Comparison of ENCODE assay signal across 8 mouse cellular contexts in genomic region chr4:128957155-128957911, GRCm38 (mm10). TPM values are rescaled to one million over a fixed set of nuclear protein-coding genes. Genes with fewer than 3 reads are reported as not detected.
A peak's percentile ranks its signal among the peaks of the same experiment; 100 is the strongest.
DNase-seq lines count a peak whose midpoint lies in the region; ATAC-seq lines count a peak whose summit lies in the region.

No protein-coding gene starts in this region.

- no peaks in the 10 kb centered on the region for H3K36me3 ChIP-seq in forebrain, embryonic 14.5 days (ENCODE audit: control insufficient read depth, insufficient read depth, low read length)
- no peaks in the 10 kb centered on the region for H3K36me3 ChIP-seq in lung, embryonic 15.5 days
- H3K36me3 ChIP-seq in splenic B cell, adult 2 months (ENCODE audit: control insufficient read depth, insufficient read depth, low read length, poor library complexity, severe bottlenecking): no peaks in the 10 kb centered on the region

- H3K9ac ChIP-seq in forebrain, embryonic 14.5 days (ENCODE audit: low read length): no peak overlapping the region
- no peak overlapping the region for H3K9ac ChIP-seq in lung, embryonic 15.5 days

- H3K4me3 ChIP-seq in forebrain, embryonic 14.5 days (ENCODE audit: low read depth, low read length): no peak overlapping the region
- no peak overlapping the region for H3K4me3 ChIP-seq in lung, embryonic 15.5 days

- no peaks in the 10 kb centered on the region for H3K9me3 ChIP-seq in forebrain, embryonic 14.5 days (replicated peaks; ENCODE audit: control insufficient read depth, low read length)
- no peaks in the 10 kb centered on the region for H3K9me3 ChIP-seq in lung, embryonic 15.5 days

- ATAC-seq in forebrain, embryonic 14.5 days: peak; percentile 52; the same call in 1 of the 2 replicates
- ATAC-seq in lung, embryonic 15.5 days (ENCODE audit: borderline replicate concordance, extremely low read depth, low FRiP score, low TSS enrichment): 0 out of 2 replicates have a peak, but pooled peaks have one; percentile 3

- no peak overlapping the region for H3K27ac ChIP-seq in forebrain, embryonic 14.5 days (ENCODE audit: low read depth, low read length)
- peak overlapping the region; percentile 11; the same call in 1 of the 2 replicates for H3K27ac ChIP-seq in lung, embryonic 15.5 days

- peaks cover 10% of the 10 kb centered on the region for H3K4me1 ChIP-seq in forebrain, embryonic 14.5 days (ENCODE audit: control insufficient read depth, insufficient read depth, low read length)
- H3K4me1 ChIP-seq in lung, embryonic 15.5 days: peaks cover 31% of the 10 kb centered on the region

- H3K4me2 ChIP-seq in forebrain, embryonic 14.5 days (ENCODE audit: low read length): no peak overlapping the region
- no peak overlapping the region for H3K4me2 ChIP-seq in lung, embryonic 15.5 days

- intact Hi-C loops in left cerebral cortex, postnatal 36 days (cut with DNase I): loop anchor here (5.0 kb wide), 1 partner anchor 125 kb away; no protein-coding TSS in a partner anchor

- DNase-seq in right cerebral cortex, postnatal 4 days: peak; percentile 48
- DNase-seq in right cerebral cortex, adult 18-20 months: no peak
- peak; percentile 65 for DNase-seq in adrenal gland, postnatal 10 days
- DNase-seq in forebrain, embryonic 14.5 days (ENCODE audit: low spot score): peak; percentile 59
- DNase-seq in kidney, adult 11 months: peak; percentile 60
- DNase-seq in splenic B cell, adult 2 months (ENCODE audit: low read depth, low spot score): peak; percentile 69
- DNase-seq in left cerebral cortex, postnatal 36 days (ENCODE audit: low spot score in 2 of 2): no peak

- 29% methylated on average over 11 of the region's 11 CpGs for WGBS in forebrain, embryonic 14.5 days
- WGBS in lung, embryonic 15.5 days: 32% methylated on average over 11 of the region's 11 CpGs

- H3K27me3 ChIP-seq in forebrain, embryonic 14.5 days (replicated peaks; ENCODE audit: control insufficient read depth, insufficient read depth, low read length): no peaks in the 10 kb centered on the region
- H3K27me3 ChIP-seq in lung, embryonic 15.5 days: peaks cover 10% of the 10 kb centered on the region
- H3K27me3 ChIP-seq in splenic B cell, adult 2 months (ENCODE audit: control insufficient read depth, insufficient read depth, low read length, poor library complexity, severe bottlenecking): no peaks in the 10 kb centered on the region

RNA-seq across cellular contexts. Expression of gene Azin2, which starts 4.9 kb away (rescaled TPM):
- 10 to 100 TPM; 32.5 to 32.9 TPM for total RNA-seq in adrenal gland, postnatal 10 days (2021)
- polyA plus RNA-seq in forebrain, embryonic 14.5 days (2014; fragmentation: Nextera tagmentation; extraction: Ambion mirVana): 10.6 and 11.7 TPM in 2 replicates
- 18.6 and 22.5 TPM in 2 replicates for polyA plus RNA-seq in lung, embryonic 15.5 days (2015; fragmentation: Nextera tagmentation; extraction: Ambion mirVana)
- 10 to 100 TPM; 53.8 to 56.6 TPM for total RNA-seq in left cerebral cortex, postnatal 36 days (2021)

RNA-seq across cellular contexts. Expression of gene Ak2, which starts 34.4 kb away (rescaled TPM):
- total RNA-seq in adrenal gland, postnatal 10 days (2021): 100 to 1,000 TPM; 244 to 274 TPM
- polyA plus RNA-seq in forebrain, embryonic 14.5 days (2014; fragmentation: Nextera tagmentation; extraction: Ambion mirVana): 89.2 and 93.6 TPM in 2 replicates
- polyA plus RNA-seq in lung, embryonic 15.5 days (2015; fragmentation: Nextera tagmentation; extraction: Ambion mirVana): 182 and 187 TPM in 2 replicates
- 10 to 100 TPM; 22.5 to 24.7 TPM for total RNA-seq in left cerebral cortex, postnatal 36 days (2021)

Comparison
In these comparisons a context has a peak if more than half of its experiments do, and no peak if none do; other contexts are left out.
1. DNase-seq: peak in right cerebral cortex, postnatal 4 days (single experiment), adrenal gland, postnatal 10 days (single experiment), forebrain, embryonic 14.5 days (single experiment), kidney, adult 11 months (single experiment) and splenic B cell, adult 2 months (single experiment); none in right cerebral cortex, adult 18-20 months (single experiment) and left cerebral cortex, postnatal 36 days (0 of 2).
2. RNA of gene Ak2, which starts 34.4 kb away (total RNA-seq): 244 to 274 TPM in adrenal gland, postnatal 10 days; 22.5 to 24.7 TPM in left cerebral cortex, postnatal 36 days; every median in the first group is over 4 times any median in the second.